Mouse (Mus musculus) left cerebral cortex, postnatal 25 days (tissue): ENCODE data around the gene Rictor. TPM values are rescaled to one million over a fixed set of nuclear protein-coding genes. Genes with fewer than 3 reads are reported as not detected.
"Not testable (repeated sequence)": the region's sequence is repeated elsewhere in the genome, so short reads cannot be mapped to it uniquely, and the experiment has no call there.

Source experiments
- DNase-seq, 2 experiments: peaks; one replicate each; pipeline ENCODE4 v3.0.0; 2022; ENCODE audit warnings: low spot score in 2 of 2, mixed read lengths in 1 of 2
- intact Hi-C: fragments of 180-260 bp; cut with DNase I; formaldehyde crosslinking; loops from one replicate; pipeline ENCODE4 v1.15.1; 2025
- total RNA-seq, 2 experiments: library from RNA; stranded (reverse); gene quantifications; 2 replicates each; pipeline ENCODE4 v1.2.3; 2021

Rictor gene
- total RNA-seq, 2 experiments from 2014 or later, result 40.1 to 41.3 TPM

DNA sequence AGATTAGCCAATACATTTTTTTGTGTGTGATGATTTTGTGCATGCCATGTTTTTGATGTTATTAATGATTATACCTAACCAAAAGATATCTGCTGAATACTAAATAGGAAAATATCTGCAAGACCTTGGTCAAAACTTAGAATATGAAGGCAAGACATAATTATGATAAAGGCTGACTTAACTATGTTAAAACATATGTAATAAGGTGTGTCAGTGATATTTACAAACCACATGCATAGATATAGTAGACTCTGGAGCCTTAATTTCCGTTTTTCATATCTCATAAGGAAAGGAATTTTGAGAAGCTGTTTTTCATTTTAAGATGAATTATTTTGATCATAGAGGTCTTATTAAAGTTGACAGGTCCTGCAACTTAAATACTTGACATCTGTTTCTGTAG, 16.3 kb downstream of the Rictor start:
- DNase-seq, result no peak
- intact Hi-C loops, result no loop called here

DNA sequence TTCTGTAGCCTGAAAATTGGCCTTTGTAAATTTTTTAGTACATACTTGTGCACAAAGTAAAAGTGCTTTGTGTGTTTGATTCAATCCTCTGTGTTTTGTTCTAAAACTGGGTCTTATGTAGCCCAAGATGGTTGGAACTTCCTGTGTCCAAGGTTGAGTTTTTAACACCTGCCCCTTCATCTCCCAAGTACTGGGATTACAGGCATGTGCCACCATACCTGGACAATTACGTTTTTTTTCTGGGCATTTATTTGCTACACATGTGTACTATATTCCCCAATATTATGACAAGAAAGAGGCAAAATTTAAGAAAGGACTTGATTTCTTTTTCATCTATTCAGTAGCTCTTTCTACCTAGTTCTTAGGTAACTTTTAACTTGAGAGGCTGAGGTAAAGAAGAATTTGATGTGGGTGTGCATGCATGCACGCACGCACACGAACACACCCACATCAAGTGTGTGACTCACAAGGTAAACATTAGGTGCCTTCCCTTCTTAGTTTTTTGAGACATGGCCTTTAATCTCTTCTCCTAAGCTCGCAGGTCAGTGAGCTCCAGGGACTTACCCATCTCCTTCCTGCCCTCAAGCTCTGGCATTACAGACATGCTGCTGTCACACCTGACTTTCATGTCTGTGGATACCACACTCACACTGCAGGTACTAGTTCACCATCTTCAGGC, 18.1 kb downstream of the Rictor start:
- no peak for DNase-seq
- intact Hi-C loops, result no loop called here

DNA sequence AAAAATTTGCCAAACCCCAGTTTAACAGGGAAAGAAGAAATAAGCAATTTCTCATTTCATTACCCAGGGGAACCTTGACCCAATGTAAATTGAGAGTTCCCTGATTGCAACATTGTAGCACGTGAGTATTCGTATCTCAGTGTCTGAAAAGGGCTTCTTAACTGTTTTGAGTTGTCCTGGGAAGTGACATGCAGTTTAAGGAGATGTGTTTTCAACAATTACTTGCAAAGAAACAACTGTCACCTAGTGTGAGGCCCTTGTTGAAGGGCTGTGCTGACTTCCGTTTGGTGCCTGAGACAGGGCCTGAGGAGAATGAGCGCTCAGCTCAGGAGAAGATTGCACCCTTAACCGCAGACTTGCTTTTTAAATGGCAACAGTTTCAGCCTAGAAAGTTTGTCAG, 24.9 kb downstream of the Rictor start:
- intact Hi-C loops, result no loop called here
- DNase-seq, result no peak

DNA sequence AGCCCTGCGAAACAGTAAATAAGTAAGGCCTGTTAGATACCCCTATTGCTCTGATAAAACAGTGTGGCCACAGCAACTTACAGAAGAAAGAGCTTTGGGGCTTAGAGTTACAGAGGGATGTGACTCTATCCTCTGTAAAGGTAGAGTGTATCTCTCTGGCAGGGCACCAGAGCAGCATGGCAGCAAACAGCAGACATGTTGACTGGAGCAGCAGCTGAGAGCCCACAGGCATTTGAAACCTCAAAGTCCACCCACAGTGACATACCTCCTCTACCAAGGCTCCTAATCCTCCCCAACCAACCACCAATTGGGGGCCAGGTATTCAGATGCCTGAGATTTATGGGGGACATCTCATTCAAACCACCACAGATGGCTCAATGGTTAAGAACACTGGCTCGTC, 31.0 kb downstream of the Rictor start:
- DNase-seq, result no peak
- intact Hi-C loops, result no loop called here

DNA sequence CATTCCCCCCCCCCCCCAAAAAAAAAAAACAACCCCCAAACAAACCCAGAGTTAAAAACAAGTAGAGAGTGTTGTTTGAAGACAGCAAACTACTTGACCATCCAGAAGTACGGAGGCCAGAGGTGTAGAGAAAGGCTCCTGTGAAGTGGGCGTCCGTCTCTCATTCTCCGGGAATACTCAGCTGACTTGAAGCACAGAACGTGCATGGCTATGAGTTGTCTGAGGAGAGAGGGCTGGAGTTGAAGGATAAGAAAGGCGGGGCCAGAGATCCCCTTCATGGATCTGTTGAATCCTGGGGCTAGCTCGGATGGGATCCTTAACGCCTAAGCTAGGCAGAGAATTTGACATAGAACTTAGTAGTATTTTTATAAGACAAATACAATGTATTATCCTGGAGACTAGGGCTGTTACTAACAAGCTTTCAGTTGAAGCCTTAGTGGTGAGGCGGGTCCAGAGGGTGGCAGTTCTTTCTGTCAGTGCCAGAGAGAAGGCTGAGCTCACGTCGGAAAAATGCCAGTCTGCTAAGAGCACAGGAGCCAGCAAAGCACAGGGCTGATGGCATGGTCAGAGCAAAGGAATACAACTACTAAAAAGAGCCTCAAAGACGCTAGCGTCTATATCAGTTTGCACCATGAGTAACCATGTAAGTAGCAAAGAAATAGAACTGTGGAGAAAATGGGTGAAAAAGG, 34.3 kb downstream of the Rictor start:
- intact Hi-C loops, result no loop called here
- DNase-seq, result no peak

DNA sequence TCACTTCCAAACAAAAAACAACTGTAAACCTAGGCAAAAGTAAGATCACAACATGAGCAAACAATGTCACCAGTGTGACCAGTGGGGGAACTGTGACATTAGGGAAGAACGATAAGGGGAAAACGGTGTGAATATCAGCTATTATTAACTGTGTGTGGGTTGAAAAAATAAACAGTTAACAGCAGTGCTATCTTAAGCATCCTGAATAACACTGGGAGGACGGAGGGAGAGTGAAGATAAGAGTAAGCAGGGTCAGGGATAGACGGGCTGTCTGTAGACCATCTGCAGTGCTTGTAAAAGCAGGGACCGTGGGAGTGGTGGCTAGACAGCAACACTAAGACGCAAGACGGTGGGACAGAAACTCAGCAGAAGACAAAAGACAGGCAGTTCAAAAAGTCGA, 35.5 kb downstream of the Rictor start:
- DNase-seq, result no peak
- intact Hi-C loops, result no loop called here

DNA sequence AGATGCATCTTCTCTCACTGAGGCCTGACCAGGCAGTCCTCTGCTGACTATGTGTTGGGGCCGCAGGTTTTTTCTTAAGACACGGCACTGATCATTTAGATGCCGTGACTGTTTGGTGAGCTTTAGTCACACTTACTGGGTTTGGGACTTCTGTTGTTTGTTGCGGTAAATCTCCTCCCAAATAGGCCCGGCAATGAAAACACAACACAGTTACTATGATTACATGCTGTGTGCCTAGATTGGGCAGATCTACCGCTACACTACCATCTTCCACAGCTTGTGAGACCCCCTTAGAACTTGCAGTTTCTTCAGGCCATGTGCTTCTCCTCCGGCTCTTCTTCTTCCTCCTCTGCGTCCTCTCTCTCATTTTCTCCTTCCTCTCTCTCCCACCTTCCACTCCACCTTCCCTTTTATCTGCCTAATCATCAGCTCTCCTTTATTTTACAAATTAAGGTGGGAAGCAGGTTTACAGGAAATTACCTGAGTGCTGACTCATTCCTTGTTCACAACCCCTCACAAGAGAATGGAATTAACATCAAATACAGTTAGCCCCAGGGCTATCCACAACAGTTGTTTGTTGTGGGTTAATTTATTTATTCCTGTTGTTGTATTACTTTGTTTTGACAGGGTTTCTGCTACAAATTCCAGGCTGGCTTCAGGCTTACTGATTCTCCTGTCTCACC, 38.3 kb downstream of the Rictor start:
- intact Hi-C loops, DNase-seq: not testable (repeated sequence)

DNA sequence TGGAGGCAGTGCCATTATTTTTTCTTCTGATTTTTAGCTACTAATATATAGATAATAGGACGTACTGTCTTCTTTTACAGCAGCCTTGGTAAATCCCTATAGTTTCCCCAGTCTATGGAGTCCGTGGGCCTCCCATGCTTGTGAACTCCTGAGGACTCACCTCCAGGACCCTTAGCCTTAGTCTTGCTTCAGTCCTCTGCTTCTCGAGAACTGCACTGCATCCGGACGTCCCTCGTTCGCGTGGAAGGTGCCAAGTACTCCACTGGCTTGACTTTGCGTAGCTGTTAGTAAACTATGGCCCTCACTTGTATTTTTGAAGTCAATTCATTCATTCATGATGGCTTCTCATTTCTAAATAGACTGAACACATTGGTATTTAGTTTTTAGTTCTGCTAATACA, 38.8 kb downstream of the Rictor start:
- no peak for DNase-seq
- intact Hi-C loops, result no loop called here

DNA sequence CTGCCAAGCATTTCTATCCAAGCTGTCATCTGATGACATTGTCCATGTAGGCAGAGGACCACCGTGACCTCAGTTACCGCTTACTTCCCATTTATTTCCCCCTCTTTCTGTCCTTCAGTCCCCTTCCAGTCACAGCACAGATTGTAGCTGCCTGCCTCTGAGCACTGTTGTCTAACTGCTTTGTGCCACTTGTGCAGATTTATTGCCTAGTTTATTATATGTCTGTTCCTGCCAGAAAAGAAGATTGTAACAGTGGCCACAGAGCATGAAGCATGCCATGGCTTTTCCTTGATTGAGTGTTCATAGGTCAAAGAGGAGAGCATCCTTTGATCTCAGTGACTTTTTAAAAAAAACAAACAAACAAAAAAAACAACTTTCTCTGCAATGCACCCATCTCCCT, 46.2 kb downstream of the Rictor start:
- no peak for DNase-seq
- intact Hi-C loops, result no loop called here

DNA sequence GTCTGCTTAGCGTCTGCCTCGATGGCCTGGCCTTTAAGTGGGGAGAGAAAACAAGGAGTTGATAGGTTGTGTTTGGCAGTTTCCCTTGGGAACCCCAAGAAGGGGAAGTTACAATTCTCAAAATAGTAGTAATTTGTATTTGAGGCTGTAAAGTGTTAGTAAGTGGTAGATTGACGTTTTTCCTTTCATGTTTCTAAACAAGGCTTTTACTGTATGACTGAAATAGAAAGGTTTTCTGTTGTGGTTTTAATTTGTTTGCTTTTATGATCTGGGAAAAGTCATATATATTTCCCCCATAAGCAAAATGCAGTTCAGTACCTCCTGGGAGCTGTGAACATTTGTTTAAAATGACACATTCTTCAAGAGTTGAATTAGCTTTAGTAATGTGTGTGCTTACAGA, 64.1 kb downstream of the Rictor start:
- no peak for DNase-seq
- intact Hi-C loops, result no loop called here

DNA sequence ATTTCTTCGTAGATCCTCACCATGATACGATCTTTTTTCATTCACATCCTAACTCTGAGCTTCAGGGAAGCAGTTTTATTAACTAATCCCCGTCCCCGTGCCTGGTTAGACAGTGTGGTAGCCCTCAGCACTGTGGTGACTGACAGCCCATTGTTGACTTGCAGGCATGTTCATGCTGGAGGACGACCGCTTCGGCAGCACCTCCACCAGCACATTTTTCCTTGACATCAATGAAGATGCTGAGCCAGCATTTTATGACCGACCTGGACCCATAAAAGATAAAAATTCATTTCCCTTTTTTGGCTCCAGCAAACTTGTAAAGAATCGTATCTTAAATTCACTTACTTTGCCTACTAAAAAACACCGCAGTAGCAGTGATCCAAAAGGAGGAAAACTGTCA, 78.0 kb downstream of the Rictor start:
- intact Hi-C loops, result no loop called here
- DNase-seq, result no peak

DNA sequence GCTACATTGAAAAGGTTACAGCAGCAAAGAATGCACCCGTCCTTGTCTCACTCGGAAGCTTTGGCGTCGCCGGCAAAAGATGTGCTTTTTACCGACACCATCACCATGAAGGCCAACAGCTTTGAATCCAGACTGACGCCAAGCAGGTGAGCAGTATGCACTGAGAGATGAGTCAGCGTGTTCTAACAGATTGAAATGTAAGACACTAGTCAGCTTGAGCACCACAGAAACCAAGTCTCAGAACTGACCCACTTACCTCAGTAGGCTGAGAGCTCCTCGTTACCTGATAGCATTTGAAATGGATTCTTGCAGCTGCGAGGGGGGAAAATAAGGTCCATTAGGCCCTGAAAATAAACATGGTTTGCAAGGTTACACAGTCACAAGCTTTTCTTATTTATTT, 79.1 kb downstream of the Rictor start:
- intact Hi-C loops, result no loop called here
- peak in 1 of 2 experiments; percentile 36 for DNase-seq

DNA sequence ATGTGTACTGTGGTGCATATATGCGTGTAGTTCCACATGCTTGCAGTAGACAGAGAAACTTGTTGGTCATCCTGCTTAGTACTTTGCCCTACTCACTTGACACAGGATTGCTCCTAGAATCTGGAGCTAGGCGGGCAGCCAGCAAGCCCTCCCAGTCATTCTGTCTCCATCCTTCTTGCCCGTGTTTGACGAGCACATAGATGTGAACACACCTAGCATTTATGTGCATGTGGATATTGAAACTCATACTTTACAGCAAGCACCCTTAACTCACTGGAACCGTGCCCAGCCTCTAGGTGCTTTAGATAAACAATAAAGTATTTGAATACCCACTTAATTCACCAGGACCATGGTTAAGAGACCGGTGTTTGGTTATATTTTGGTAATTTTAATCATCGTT, 81.8 kb downstream of the Rictor start:
- intact Hi-C loops, result no loop called here
- no peak for DNase-seq

DNA sequence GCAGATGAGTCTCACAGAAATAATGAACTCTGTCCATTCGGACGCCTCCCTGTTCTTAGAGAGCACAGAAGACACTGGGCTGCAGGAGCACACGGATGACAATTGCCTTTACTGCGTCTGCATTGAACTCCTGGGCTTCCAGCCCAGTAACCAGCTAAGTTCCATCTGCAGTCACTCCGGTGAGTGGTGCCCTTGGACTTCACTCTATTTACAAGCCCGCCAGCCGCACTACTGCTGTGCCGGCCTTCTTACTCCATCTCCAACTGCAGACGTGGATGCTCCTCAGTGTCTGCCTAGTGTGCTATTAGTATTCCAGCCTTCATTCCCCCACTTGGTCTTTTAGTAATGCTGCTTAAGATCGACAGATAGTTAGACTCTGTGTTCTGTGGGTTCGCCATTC, 83.5 kb downstream of the Rictor start:
- intact Hi-C loops, result no loop called here
- DNase-seq, result no peak

DNA sequence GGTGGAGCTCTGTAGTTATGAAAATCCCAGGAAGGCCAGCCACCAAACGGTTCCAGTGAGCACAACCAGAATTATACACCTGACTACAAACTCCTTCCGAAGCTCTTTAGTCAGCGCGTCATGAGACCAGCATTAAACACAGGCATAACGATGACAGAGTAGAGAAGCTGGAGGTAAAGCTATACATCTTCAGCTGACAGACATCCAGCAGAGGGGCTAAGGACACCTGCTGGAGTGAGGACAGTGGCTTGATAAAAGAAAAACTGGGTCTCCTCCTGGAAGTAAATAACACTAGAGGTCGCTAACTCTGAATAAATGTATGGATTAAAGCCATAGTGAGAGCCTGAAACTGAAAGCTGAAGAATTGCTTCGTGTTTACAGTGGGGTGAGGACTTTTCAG, 84.7 kb downstream of the Rictor start:
- intact Hi-C loops, result no loop called here
- no peak for DNase-seq

DNA sequence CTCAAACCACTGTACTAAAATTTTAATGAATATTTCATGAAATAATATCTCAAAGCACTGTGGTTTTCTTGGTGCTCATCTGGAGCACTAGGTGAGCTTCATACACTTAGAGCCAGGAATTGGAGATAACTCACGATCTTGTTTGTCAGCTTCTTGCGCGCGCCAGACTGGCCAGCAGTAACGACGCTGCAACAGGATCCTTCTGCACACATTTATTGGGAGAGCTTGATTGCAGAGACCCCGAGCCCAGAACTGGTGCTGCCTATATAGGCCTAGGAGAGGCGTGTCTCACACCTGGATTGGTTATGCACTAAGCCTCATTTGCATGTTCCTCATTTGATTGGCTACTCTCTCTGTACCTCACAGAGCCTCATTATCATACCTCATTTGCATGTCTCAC, 93.0 kb downstream of the Rictor start:
- intact Hi-C loops, DNase-seq: not testable (repeated sequence)

DNA sequence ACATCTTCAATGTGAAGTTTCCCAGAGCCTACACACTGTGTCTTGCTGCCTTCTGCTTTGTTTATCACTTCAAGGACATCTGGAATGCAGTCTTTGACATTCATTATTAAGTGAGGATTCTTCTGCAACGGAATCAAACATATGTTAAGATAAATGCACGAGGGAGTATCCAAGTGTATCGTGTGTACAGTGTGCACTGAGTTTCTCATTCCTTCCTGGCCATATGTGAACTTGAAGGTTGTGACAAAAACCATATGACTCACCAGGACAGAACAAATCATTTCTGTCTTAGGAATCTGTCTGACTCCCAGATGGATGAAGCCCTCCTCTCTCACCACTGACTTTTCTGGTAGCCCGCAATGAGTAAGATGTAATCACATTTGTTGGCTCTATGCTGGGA, 107.6 kb downstream of the Rictor start:
- no peak for DNase-seq
- intact Hi-C loops, result no loop called here

DNA sequence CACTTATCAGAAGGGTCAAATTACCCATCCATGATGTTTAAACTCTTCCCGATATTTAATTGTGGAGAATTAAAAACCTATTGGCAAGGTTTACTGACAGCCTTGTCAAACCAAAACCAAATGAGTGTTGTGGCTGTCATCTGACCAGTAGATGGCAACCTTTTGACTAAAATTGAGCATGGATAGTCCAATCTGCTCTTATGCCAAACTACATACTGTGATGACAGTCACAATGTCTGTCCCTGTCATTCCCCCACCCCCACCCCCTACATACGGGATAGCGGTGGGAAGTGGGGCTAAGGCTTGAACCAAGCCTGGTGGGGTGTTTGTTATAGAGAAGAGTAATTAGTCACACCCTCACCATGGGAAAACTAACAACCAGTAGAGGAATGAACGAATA, 132.0 kb downstream of the Rictor start:
- intact Hi-C loops, result loop anchor here (1.0 to 10.0 kb wide), 4 partner anchors 42 to 605 kb away; no protein-coding TSS in a partner anchor

DNA sequence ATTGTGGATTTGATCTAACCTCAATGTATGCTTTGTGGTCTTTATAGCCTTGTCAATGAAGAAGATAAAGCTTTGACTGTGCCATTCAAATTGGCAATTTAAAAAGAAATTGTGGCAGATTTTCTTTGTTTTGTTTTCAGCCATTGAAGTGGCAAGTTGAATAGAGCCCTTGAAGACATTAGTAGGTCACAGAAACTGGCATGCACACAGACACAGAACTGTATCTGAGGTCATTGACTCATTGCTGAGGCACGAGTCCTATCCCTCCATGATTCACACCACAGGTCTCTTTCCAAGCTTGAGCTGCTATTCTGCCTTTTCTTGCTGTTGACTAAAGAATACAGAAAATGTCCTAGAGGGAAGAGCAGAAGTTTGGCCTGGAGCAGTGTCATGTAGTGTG, 141.7 kb downstream of the Rictor start:
- intact Hi-C loops, result loop anchor here (10.0 kb wide), 1 partner anchor 595 kb away; no protein-coding TSS in a partner anchor
- DNase-seq, result no peak

More for the DNA sequence above, 132.0 kb downstream of the Rictor start:
- peak in 1 of 2 experiments; percentile 16 for DNase-seq
